Mouse (Mus musculus) midbrain, embryonic 13.5 days (tissue): ENCODE measurements around the gene Fer1l4. TPM values are rescaled to one million over a fixed set of nuclear protein-coding genes. Genes with fewer than 3 reads are reported as not detected.
A peak's percentile ranks its signal among the peaks of the same experiment; 100 is the strongest.

Experiments
- ATAC-seq: fragments of 200-750 bp; cut with Nextera tagmentation; 2 replicates; pipeline ENCODE4 v1.8.0; 2017; ENCODE audit warnings: mild to moderate bottlenecking, moderate TSS enrichment, moderate library complexity
- H3K27ac ChIP-seq: fragments of 300-500 bp; sonication (generic); 2 replicates; pipeline ENCODE4 v1.5.1; 2015; ENCODE audit warnings: inconsistent platforms, mild to moderate bottlenecking, moderate library complexity
- H3K27me3 ChIP-seq: fragments of 300-500 bp; sonication (generic); 2 replicates; pipeline ENCODE4 v1.6.1; 2015; ENCODE audit warnings: mild to moderate bottlenecking, inconsistent platforms
- H3K36me3 ChIP-seq: fragments of 300-500 bp; sonication (generic); 2 replicates; pipeline ENCODE4 v1.6.1; 2015; ENCODE audit warnings: mild to moderate bottlenecking, inconsistent platforms
- H3K4me1 ChIP-seq: fragments of 300-500 bp; sonication (generic); replicated peaks from 2 replicates; pipeline ENCODE4 v1.6.1; 2015; ENCODE audit warnings: inconsistent platforms
- H3K4me2 ChIP-seq: fragments of 300-500 bp; sonication (generic); replicated peaks from 2 replicates; pipeline ENCODE4 v1.6.1; 2015; ENCODE audit warnings: moderate library complexity, mild to moderate bottlenecking, inconsistent platforms
- H3K4me3 ChIP-seq: fragments of 300-500 bp; sonication (generic); replicated peaks from 2 replicates; pipeline ENCODE4 v1.5.1; 2015; ENCODE audit warnings: mild to moderate bottlenecking, inconsistent platforms
- H3K9ac ChIP-seq: fragments of 300-500 bp; sonication (generic); replicated peaks from 2 replicates; pipeline ENCODE4 v1.6.1; 2015; ENCODE audit warnings: mild to moderate bottlenecking, inconsistent platforms
- H3K9me3 ChIP-seq: fragments of 300-500 bp; sonication (generic); 2 replicates; pipeline ENCODE4 v1.6.1; 2016; ENCODE audit warnings: mild to moderate bottlenecking, inconsistent platforms
- WGBS: fragments of 180-500 bp; shearing (Covaris S2); methylation state at CpG from one replicate; pipeline ENCODE4 v1.1.7; 2015; 5-methylcytosine and 5-hydroxymethylcytosine counted together
- polyA plus RNA-seq: library from polyadenylated mRNA; unstranded; fragments of >200 nt; fragmentation: Nextera tagmentation; extraction: Ambion mirVana; gene quantifications from 2 replicates; pipeline ENCODE4 v1.2.1, GENCODE M21; 2015

The Fer1l4 gene
- not detected in 2 replicates for polyA plus RNA-seq

DNA sequence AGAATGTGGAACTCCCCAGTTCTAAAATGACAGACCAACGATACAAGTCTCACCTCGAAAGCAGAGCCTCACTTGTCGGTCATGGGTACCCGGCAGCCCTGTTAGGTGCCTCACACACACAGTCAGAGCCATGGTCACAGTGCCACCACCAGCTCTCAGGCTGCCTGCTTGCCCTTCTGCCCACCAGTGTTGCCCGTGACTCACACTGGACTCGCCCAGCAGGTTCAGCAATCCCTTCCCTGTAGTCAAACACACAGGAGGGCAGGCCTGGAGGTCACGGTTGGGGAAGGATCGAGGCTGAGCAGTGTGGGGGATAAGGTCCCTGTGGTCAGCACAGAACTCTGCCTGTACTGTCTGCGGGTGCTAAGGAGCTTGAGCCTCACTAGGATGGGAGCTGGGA, at the start of gene Fer1l4:
Gene Fer1l4, minus strand, starts transcription at position 132 of the 400 bp plus-strand sequence.
- H3K27ac ChIP-seq: no peak within 1 kb of the TSS
- no peaks in the 10 kb centered on the region for H3K9me3 ChIP-seq
- WGBS: 83% methylated on average over 9 of the region's 9 CpGs
- H3K36me3 ChIP-seq: no peaks in the 10 kb centered on the region
- H3K9ac ChIP-seq: no peak within 1 kb of the TSS
- no peak within 1 kb of the TSS for H3K4me3 ChIP-seq
- H3K27me3 ChIP-seq: no peaks in the 10 kb centered on the region
- H3K4me1 ChIP-seq: no peaks in the 10 kb centered on the region
- no peak within 1 kb of the TSS for H3K4me2 ChIP-seq
- no peak for ATAC-seq

DNA sequence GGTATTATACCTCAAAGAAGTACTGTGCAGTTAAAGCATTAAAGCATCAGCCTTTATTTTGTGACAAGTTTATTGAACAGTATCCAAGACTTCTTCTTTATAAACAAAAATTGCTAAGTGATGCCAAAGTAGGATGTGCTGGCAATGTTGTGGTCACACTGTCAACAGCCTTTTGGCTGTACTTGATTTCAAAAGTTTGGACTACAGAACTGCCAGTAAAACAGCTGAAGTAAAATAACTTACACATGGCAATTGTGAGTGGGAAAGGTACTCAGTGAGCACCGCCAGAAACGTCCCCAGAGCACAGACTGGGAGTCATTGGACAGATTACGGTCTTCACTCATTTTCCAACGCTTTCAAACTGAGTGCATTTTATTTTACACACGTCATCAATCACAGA, 39.2 kb upstream of the Fer1l4 start:
- no peak for ATAC-seq
- H3K9ac ChIP-seq: no peak overlapping the region
- WGBS: 87% methylated on average over 5 of the region's 5 CpGs

DNA sequence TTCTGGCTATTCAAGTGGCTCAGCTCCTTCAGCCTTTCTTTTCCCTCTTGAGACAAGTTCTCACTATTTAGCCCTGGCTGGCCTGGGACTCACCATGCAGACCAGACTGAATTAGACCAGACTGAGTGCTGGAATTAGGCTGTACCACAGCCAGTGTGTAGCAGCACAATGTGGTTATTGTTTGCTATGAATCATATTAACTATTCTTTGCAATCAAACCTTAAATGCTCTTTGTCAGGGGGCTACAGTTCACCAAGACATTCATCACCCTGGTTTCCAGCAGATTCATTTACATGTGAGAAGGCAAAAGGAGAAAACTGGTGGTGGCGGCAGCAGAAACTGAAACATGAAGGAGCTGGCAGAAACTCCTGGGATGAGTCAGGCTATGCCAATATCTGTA, 37.1 kb upstream of the Fer1l4 start:
- 48% methylated on average over 1 of the region's 1 CpGs for WGBS
- H3K9ac ChIP-seq: no peak overlapping the region
- H3K4me2 ChIP-seq: no peak overlapping the region
- peak; percentile 68 for ATAC-seq
- peak overlapping the region; percentile 48; the same call in 1 of the 2 replicates for H3K27ac ChIP-seq
- H3K9me3 ChIP-seq: no peaks in the 10 kb centered on the region
- H3K27me3 ChIP-seq: no peaks in the 10 kb centered on the region
- peaks cover 35% of the 10 kb centered on the region for H3K4me1 ChIP-seq
- H3K4me3 ChIP-seq: no peak overlapping the region
- no peaks in the 10 kb centered on the region; the same call in none of the 2 replicates for H3K36me3 ChIP-seq

More for the DNA sequence above, 39.2 kb upstream of the Fer1l4 start:
- H3K9me3 ChIP-seq: no peaks in the 10 kb centered on the region
- peaks cover 34% of the 10 kb centered on the region for H3K4me1 ChIP-seq
- H3K27ac ChIP-seq: no peak overlapping the region
- H3K36me3 ChIP-seq: peaks cover 19% of the 10 kb centered on the region
- no peak overlapping the region for H3K4me3 ChIP-seq
- no peaks in the 10 kb centered on the region for H3K27me3 ChIP-seq
- no peak overlapping the region for H3K4me2 ChIP-seq

DNA sequence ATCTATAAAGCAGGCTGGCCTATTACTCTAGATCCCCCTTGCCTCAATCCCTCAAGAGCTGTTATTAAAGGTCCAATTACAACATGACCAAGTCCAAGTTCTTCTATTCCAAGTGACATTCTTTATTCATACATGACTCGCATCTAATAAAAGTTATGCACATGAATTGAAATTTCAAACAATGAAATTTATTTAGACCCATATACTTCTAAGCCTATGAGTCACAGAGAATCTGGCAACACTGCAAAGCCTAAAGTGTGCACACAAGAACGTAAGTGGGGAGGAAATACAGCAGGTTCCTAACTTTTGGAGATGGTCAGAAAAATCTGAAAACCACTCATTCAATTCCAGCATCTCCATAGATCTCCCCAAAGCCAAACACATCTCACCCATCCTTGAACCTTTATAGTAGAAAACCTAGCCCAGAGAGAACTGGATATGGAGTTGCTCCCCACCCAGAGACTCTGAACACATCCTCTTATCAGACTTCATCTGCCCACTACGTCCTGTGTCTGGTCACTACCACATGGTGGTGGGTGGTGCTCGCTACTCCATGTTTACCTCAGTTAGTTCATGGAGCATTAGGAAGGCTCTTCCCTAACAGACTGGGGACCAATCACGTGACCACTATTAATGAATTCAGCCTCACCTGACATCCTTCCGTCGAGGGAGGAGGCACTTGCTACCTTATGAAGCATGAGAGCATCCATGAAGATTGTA, 34.8 kb upstream of the Fer1l4 start:
- Histone ChIP-seq H3K36me3 (no peaks in the 10 kb centered on the region; the same call in 1 of the 2 replicates), H3K27me3 (no peaks in the 10 kb centered on the region), H3K9me3 (no peaks in the 10 kb centered on the region), H3K9ac (no peak overlapping the region), H3K4me1 (peaks cover 35% of the 10 kb centered on the region), H3K4me2 (no peak overlapping the region), H3K4me3 (no peak overlapping the region), H3K27ac (no peak overlapping the region)
- no peak for ATAC-seq
- WGBS: 91% methylated on average over 7 of the region's 7 CpGs

DNA sequence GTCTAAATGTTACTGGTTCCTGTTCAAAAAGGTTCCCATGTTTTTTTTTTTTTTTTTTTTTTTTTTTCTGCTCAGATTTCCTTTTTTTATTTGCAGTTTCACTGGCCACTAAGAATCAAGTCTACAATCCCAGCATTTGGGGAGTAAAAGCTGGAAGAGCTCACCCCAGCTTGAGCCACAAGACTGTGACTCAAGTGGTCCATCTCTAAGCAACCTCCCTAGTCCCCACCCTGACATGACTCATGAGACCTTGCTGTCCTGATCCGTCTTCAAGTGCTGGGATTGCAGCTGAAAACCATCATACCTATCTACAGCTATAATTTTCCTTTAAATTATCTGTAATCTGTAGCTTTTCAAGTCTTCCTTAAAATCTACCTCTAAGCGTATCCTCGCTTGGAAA, 31.8 kb upstream of the Fer1l4 start:
- H3K27ac ChIP-seq: no peak overlapping the region
- no peaks in the 10 kb centered on the region for H3K27me3 ChIP-seq
- no peaks in the 10 kb centered on the region for H3K9me3 ChIP-seq
- no peaks in the 10 kb centered on the region; the same call in 1 of the 2 replicates for H3K36me3 ChIP-seq
- no peak overlapping the region for H3K4me3 ChIP-seq
- no peak overlapping the region for H3K4me2 ChIP-seq
- no peak overlapping the region for H3K9ac ChIP-seq
- H3K4me1 ChIP-seq: peaks cover 19% of the 10 kb centered on the region
- WGBS: 93% methylated on average over 3 of the region's 3 CpGs
- ATAC-seq: no peak

DNA sequence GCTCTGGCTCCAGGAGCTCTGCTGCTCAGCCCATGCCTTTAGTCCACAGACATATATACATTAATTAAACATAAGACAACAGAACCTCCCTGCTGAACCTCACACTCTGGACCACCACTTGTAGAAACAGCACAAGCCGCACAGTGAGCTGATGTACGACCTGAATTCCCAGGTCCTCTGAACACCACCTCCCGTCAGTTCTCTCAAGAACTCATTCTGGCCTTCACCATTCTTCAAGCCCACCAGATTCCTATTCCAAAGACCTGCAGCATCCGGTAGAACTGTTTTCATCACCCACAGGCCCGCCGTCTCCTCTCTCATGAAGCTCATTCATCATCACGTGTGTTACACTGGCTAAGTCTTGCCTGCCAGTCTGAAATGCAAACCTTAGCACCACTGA, 27.6 kb upstream of the Fer1l4 start:
- ATAC-seq: no peak
- no peak overlapping the region for H3K4me3 ChIP-seq
- no peak overlapping the region for H3K4me2 ChIP-seq
- peaks cover 40% of the 10 kb centered on the region for H3K36me3 ChIP-seq
- no peak overlapping the region for H3K27ac ChIP-seq
- H3K9me3 ChIP-seq: no peaks in the 10 kb centered on the region
- no peak overlapping the region for H3K9ac ChIP-seq
- H3K27me3 ChIP-seq: no peaks in the 10 kb centered on the region
- peaks cover 16% of the 10 kb centered on the region; the same call in 1 of the 2 replicates for H3K4me1 ChIP-seq
- WGBS: 88% methylated on average over 7 of the region's 7 CpGs

DNA sequence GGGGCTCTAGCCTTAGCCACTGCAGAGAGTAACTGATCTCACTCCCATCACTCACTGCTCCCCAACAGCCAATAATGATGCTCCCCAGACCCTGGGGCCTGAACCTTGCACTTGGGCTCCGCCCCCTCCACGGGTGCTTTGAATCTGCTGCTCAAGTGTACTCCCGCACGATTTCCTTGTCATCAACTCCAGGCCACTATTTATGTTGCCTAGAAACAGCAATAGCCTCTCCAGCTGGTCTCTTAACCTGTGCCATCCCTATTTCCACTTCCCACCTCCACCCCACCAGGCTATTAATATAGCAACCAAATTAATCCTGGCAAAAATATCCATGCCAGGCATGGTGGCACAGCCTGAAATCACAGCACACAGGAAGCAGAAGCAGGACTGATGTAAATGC, 26.9 kb upstream of the Fer1l4 start:
- Histone ChIP-seq H3K36me3 (peaks cover 47% of the 10 kb centered on the region), H3K4me3 (no peak overlapping the region), H3K4me2 (no peak overlapping the region), H3K9me3 (no peaks in the 10 kb centered on the region), H3K27me3 (no peaks in the 10 kb centered on the region), H3K27ac (no peak overlapping the region), H3K9ac (0 out of 2 replicates have a peak overlapping the region, but pooled peaks have one; percentile 23), H3K4me1 (peaks cover 16% of the 10 kb centered on the region; the same call in 1 of the 2 replicates)
- ATAC-seq: no peak
- WGBS: 66% methylated on average over 4 of the region's 4 CpGs

DNA sequence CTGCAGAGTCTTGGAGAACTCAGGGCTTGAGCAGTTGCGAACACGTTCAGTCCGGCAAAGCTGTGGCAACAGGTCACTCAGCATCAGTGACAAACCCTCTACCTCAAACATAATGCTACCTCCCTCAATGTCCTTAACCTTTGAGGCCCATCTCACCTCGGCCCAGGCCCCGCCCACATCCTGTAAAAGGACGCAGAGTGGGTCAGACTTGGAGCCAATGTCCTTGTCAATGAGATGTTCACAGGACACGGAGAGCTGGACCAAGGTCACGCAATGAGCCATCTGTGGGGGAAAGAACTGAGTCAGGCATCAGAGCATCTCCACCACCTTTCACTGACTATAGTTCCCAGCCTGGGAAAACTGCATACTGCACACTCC, 26.4 kb upstream of the Fer1l4 start:
- Histone ChIP-seq H3K9me3 (no peaks in the 10 kb centered on the region), H3K4me2 (no peak overlapping the region), H3K27ac (no peak overlapping the region), H3K36me3 (peaks cover 52% of the 10 kb centered on the region), H3K27me3 (no peaks in the 10 kb centered on the region), H3K4me1 (peaks cover 16% of the 10 kb centered on the region; the same call in 1 of the 2 replicates), H3K9ac (no peak overlapping the region), H3K4me3 (no peak overlapping the region)
- ATAC-seq: no peak
- 97% methylated on average over 8 of the region's 8 CpGs for WGBS

DNA sequence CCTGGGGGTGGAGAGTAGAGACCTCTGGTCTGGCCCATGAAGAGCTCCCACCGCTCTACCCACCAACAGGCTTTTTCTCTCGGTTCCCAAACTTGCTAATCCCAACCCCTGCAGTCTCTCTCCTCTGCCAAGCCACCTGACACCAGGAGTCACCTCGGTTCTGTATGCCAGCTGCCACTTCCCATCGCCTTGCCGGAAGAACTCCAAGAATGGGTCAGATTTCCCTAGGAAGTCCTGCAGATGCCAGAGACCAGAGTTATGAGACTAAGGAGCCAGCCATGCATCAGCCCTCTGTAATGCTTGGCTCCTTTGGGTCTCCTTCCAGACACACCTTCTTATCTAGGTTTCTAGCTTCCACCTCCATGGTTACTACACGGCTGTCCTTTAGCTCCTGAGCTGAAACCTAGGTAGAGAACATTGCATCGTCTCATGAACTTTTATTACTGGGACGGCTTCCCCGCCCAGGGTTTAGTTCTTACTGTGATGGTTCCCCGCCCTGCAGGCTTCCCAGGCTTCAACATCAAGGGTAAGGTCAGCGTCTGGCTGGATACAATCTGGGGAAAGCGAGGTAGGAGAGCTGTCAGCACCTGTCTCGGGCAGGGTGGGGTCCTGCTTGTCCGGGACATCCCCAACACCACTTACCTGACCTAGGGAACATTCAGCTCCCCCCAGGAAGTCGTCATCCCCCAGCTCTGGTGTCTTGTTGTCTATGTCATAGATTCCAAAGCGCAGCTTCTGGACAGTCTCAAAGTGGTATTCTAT, 25.9 kb upstream of the Fer1l4 start:
- no peak for ATAC-seq
- H3K4me3 ChIP-seq: no peak overlapping the region
- 94% methylated on average over 16 of the region's 16 CpGs for WGBS
- H3K4me2 ChIP-seq: no peak overlapping the region
- no peaks in the 10 kb centered on the region for H3K27me3 ChIP-seq
- H3K9me3 ChIP-seq: no peaks in the 10 kb centered on the region
- no peak overlapping the region for H3K9ac ChIP-seq
- peaks cover 58% of the 10 kb centered on the region for H3K36me3 ChIP-seq
- H3K27ac ChIP-seq: no peak overlapping the region
- peaks cover 16% of the 10 kb centered on the region; the same call in 1 of the 2 replicates for H3K4me1 ChIP-seq

DNA sequence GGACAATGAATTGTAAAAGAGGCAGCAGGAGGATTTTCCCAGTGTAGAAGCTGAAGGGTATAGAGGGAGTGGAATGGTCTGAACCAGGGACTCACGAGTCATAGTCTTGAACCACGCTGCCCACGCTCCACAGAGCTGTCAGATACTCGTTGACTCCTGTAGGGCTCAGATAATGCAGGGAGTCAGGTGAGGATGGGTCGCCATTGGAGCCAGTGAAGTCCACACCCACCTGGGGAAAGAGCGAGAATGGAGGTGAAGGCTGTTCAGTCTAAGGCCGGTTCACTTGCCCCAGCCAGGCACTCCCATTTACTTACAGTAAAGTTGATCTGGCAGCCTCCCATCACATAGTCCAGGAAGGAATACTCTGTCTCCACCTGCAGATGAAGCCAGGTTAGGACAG, 24.7 kb upstream of the Fer1l4 start:
- WGBS: 93% methylated on average over 7 of the region's 7 CpGs
- Histone ChIP-seq H3K4me3 (no peak overlapping the region), H3K9ac (no peak overlapping the region), H3K4me1 (peaks cover 16% of the 10 kb centered on the region; the same call in 1 of the 2 replicates), H3K9me3 (no peaks in the 10 kb centered on the region), H3K27me3 (no peaks in the 10 kb centered on the region), H3K4me2 (no peak overlapping the region), H3K36me3 (peaks cover 69% of the 10 kb centered on the region), H3K27ac (no peak overlapping the region)
- ATAC-seq: no peak

DNA sequence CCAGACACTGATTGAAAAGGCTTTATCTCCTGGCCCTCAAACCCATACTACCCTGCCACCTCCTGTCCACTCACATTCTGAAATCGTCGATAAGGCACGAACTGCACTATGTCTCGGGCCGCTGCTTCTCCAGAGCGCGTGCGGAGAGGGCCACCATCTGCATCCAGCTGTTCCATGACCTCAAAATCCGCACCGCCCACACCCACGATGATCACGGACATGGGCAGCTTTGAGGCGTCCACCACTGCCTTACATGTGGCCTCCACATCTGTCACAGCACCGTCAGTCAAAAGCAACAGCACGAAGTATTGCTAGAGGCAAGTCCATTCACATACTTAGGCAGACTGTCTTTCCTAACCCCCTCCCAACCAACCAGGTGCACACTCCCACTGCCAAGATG, 21.0 kb upstream of the Fer1l4 start:
- no peak for ATAC-seq
- H3K4me1 ChIP-seq: no peaks in the 10 kb centered on the region
- no peak overlapping the region for H3K27ac ChIP-seq
- H3K9ac ChIP-seq: no peak overlapping the region
- WGBS: 96% methylated on average over 15 of the region's 15 CpGs
- no peaks in the 10 kb centered on the region for H3K9me3 ChIP-seq
- H3K4me2 ChIP-seq: no peak overlapping the region
- H3K27me3 ChIP-seq: no peaks in the 10 kb centered on the region
- H3K36me3 ChIP-seq: peaks cover 98% of the 10 kb centered on the region
- no peak overlapping the region for H3K4me3 ChIP-seq

DNA sequence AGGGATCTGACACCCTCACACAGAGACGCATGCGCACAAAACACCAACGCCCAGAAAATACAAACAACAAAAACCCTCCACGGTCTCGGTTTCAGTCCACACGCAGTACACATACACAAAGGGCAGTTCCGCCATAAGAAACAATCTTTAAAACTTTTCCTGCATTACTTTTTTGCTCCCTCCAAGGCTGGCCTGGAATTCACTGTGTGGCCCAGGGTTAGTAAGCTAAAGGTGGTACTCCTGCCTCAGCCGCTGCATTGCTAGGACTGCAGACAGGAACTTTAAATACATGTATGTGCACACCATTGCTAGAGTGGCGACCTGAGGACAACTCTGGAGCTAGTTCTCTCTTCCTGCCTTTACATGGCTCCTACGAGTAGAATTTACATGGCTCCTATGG, 18.5 kb upstream of the Fer1l4 start:
- no peak for ATAC-seq
- Histone ChIP-seq H3K27me3 (no peaks in the 10 kb centered on the region), H3K4me2 (no peak overlapping the region), H3K36me3 (peaks cover 90% of the 10 kb centered on the region), H3K4me1 (peaks cover 7% of the 10 kb centered on the region), H3K4me3 (no peak overlapping the region), H3K9ac (no peak overlapping the region), H3K9me3 (no peaks in the 10 kb centered on the region), H3K27ac (no peak overlapping the region)
- 95% methylated on average over 10 of the region's 10 CpGs for WGBS
